Mouse (Mus musculus): Measurements from ENCODE around the gene Sox9.

DNA sequence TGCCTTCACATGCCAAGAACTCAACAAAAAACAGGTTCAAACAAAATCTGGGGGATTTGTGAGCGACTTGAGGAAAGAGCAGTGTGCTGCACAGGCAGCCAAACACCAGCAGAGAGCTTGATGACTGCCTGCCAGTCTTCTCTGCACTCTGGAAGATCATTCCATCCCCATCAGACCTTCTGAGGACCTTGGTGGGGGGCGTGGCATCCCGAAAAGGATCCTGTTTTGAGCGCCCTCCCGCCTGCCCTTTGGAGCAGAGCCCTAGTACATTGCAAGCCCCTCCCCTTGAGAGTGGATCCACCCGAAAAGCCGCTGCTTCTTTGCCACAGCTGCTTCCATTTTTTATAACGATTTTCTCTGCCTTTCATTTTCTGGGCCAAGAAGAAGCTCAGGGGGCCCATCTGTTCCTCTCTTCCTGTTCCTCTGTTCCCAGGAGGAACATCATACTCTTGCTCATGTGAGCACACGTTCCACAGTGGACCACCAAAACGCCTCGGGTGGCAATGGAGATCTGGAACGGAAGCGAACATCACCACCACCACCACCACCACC, 16.9 kb downstream of the Sox9 start:
- no peak for TF ChIP-seq CTCF (IDR thresholded peaks at IDR 0.05 in 2 of 3, conservative IDR thresholded peaks at IDR 0.05 in 1 of 3; ENCODE audit: control insufficient read depth in 1 of 3, insufficient read depth in 1 of 3, low read depth in 2 of 3, low read length in 3 of 3, poor library complexity in 1 of 3, severe bottlenecking in 1 of 3)
- TF ChIP-seq SMC3 (IDR thresholded peaks at IDR 0.05; ENCODE audit: low read depth, low read length), result no peak
- no peak for TF ChIP-seq JUND (IDR thresholded peaks at IDR 0.05; ENCODE audit: low read depth, low read length)
- no peak for TF ChIP-seq E2F4 (IDR thresholded peaks at IDR 0.05; ENCODE audit: borderline replicate concordance, low read depth, low read length)
- no peak for TF ChIP-seq POLR2AphosphoS5 (IDR thresholded peaks at IDR 0.05; ENCODE audit: borderline replicate concordance, low read depth, low read length)
